15 mouse cellular contexts compared by ENCODE assay signal in the genomic region with DNA sequence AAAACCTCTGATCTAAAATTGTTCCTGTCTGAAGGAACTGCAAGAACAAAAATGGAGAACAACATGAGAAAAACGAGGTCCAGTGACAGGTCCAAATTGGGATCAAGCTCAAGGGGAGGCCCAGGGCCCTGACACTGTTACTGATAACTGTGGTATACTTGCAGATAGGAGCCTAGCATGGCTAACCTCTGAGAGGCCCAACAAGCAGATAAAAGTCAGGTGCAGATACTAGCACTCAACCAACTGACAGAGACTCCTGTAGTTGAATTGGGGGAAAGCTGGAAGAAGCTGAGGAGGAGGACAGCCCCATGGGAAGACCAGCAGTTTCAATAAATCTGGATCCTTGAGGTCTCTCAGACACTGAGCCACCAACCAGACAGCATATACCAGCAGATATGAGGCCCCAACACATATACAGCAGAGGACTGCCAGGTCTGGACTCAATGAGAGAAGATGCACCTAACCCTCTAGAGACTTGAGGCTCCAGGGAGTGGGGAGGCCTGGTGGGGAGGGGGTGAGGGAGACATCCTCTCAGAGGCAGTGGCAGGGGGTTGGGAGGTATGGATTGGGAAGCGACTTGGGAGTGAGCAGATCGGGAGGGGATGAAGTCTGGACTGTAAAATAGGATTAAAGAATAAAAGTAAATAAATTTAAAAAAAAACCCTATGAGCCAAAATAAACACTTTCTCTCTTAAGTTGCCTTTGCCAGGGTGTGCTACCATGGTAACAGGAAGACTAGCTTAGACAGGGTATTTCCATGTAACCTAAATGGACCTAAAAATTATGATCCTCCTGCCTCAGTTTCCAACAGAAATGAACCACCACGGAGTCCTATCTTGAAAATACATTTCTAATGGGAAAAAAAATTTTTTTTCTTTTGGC.
"Had no signal": no experiment of that assay in that cellular context is flagged by ENCODE, and none has a peak within 500 bp of the region (broad histone marks: within the 10 kb centered on the region; RNA-seq: fewer than 3 reads in every experiment).

No protein-coding gene starts in this region.

- H3K36me3 ChIP-seq: limb, embryonic 13.5 days; midbrain, embryonic 10.5 days; midbrain, embryonic 15.5 days; neural tube, embryonic 13.5 days had no signal

- H3K4me2 ChIP-seq: limb, embryonic 13.5 days; midbrain, embryonic 15.5 days; neural tube, embryonic 13.5 days had no signal

- H3K9me3 ChIP-seq: limb, embryonic 13.5 days; midbrain, embryonic 10.5 days; midbrain, embryonic 15.5 days; neural tube, embryonic 13.5 days had no signal

- H3K27me3 ChIP-seq: midbrain, embryonic 15.5 days; neural tube, embryonic 13.5 days had no signal

- ATAC-seq: inflammation-experienced regulatory T-cells, adult 6 months; intestine, postnatal 0 days; midbrain, embryonic 15.5 days had no signal

- DNase-seq: kidney, adult 9 months; kidney, postnatal 10 days; kidney, postnatal 4 days; left cerebral cortex, postnatal 4 days; lung, adult 18-20 months; retina, postnatal 1 day; thymus, adult 2 months; thymus, postnatal 36 days had no signal

- H3K9ac ChIP-seq: limb, embryonic 13.5 days; midbrain, embryonic 15.5 days; neural tube, embryonic 13.5 days had no signal

- H3K4me1 ChIP-seq: limb, embryonic 13.5 days; midbrain, embryonic 10.5 days; midbrain, embryonic 15.5 days; neural tube, embryonic 13.5 days had no signal

- H3K27ac ChIP-seq: layer of hippocampus, adult 2 months; limb, embryonic 13.5 days; midbrain, embryonic 10.5 days; midbrain, embryonic 15.5 days; neural tube, embryonic 13.5 days had no signal

- H3K4me3 ChIP-seq: layer of hippocampus, adult 2 months; limb, embryonic 13.5 days; midbrain, embryonic 10.5 days; midbrain, embryonic 15.5 days; neural tube, embryonic 13.5 days had no signal
